Mouse (Mus musculus) E14TG2a.4 (cell line): Measurements from ENCODE around the gene Kcnk6.

ENCODE experiments used
- CTCF ChIP-seq: conservative IDR thresholded peaks from 2 replicates; pipeline ENCODE4 v1.5.1; 2014; ENCODE audit warnings: low read length
- NANOG ChIP-seq: IDR thresholded peaks from 2 replicates; pipeline ENCODE4 v1.6.1; 2014; ENCODE audit warnings: borderline replicate concordance, low read length, mixed read lengths

DNA sequence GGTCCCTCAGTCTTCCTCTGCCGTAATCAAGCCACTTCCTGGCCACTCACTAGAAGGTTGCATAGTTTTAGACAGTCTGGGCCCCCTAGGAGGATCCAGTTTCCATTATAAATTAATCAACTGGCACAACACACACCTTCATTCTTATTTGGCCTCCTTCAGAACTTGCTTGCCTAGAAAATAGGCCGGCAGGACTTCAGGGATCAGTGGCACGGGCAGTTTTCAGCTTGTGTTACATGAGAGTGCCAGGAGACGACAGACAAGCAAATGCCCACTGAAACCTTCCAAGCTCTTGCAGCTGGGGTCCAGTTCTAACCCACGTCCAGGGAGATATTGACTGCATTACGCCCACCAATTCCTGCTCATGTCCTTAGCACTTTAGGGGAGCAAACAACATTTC is 29.8 kb upstream of the Kcnk6 start:
- TF ChIP-seq CTCF, result no peak
- no peak for TF ChIP-seq NANOG
